Mouse (Mus musculus) heart, adult 11 months (tissue): ENCODE data around the gene Uchl5.

Source experiments
- DNase-seq: peaks from one replicate; pipeline ENCODE4 v3.0.0; 2022

The Uchl5 gene

DNA sequence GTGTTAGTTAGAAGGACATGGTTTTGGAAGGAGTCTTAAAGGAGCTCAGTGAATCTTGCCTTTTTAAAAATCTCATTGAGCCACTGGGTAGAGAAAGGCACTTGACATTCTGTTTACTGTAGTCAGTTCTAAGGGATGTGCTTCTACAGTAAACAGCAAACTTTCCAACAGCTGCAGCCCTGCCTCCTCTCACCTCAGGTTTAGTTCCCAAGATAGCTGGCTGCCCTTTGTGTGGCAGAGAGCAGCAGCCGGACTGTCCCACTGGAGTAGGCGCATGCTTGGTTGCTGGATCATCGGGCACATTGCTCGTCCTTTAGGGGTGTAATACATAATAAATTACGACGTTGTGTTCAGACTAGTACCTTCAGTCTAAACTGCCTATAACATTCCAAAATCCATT is 32.0 kb downstream of the Uchl5 start:
- no peak for DNase-seq

- DNase-seq: peak; percentile 96
These were observed 36.7 kb downstream of the Uchl5 start for GRCm38 (mm10) chr1:143813676-143814360.

DNA sequence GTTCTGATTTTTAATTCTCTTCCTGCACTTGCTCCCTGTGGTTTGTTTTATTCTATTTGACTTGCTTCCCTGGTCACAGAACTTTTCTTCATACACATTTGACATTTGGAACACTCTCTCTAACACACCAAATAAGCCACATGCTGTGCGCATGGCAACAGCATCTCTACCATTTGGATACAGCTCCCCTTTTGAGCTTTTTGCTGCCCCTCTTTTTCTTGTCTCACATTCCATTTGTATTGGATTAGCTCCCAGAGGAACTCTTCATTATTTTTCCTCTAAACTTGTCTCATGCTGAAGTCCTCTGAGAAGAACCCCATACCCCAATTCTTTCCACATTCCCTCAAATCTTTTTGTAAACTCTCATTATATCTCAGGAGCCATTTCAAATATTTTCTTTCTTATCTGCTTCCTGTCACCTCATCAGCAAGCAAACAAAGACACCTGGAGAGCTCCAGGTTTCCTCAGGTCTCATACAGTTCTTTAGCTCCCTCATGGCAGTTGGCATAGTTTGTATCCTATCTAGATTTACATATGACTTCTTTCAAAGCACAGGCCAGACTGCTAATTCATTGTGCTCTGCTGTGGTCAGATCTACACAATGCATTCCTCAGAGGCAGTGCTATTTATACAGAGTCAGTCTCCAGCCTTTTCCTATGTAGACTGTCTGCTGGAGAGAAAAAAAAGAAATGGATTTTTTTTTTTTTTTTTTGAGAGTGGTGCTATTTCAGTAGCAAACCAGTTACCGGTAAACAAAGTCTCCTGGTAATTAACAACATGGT is 43.2 kb downstream of the Uchl5 start:
- no peak for DNase-seq

- no peak for DNase-seq
These were observed 45.6 kb downstream of the Uchl5 start for GRCm38 (mm10) chr1:143822677-143823076.

GRCm38 (mm10) chr1:143830713-143831112 is 53.6 kb downstream of the Uchl5 start:
- peak; percentile 65 for DNase-seq

DNA sequence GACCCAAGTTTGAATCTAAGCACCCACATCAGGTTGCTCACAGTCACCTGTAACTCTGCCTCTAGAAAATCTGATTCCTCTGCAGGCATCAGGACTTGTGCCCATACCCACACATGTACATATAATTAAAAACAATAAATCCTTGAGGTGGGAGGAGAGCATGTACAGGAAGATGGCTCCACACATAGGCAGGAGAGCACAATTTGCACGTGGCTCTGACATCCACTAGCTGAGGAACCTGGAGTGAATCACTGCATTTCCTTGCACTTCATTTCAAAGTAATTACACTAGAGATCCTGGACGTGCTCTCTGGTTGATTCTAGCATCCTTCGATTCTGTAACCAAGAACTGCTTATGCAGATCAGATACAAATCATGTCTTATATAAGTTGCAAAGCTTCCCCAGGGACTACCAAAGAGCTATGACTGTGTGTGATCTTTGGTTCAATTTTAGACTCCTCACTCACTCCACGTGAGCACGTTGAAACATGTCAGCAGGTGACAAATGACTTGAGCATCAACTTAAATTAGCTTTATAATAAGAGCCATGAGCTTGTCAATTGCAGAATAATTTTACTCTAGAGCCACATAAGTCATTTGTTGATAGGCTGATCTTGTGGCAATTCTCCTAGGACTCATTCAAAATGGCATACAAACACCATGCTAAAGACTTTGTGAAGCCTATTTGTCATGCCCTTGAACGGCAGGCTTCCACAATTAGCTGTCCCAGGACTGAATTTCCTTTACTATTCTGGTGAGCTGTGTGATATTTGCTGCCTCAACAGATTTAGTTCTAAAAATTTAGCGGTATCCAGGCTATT is 59.5 kb downstream of the Uchl5 start:
- no peak for DNase-seq

DNA sequence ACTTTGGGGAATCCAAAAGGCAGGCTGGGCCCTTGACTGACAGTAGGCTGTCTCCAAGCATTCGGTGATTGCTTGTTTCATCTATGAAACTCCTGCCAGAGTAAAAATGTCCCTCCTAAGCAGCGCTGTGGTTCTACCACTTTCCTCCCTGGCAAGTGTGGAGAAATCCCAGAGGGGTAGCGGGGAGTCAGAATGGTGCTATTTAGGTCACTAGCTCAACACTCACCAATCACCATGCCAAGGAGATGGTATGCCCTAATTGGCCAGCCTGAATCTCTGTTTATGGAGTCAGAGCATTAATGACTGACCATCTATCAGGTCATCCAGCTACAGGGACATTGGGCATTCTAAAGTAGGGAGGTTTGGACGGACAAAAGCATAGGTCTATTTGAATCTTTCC is 60.6 kb downstream of the Uchl5 start:
- DNase-seq: no peak

DNA sequence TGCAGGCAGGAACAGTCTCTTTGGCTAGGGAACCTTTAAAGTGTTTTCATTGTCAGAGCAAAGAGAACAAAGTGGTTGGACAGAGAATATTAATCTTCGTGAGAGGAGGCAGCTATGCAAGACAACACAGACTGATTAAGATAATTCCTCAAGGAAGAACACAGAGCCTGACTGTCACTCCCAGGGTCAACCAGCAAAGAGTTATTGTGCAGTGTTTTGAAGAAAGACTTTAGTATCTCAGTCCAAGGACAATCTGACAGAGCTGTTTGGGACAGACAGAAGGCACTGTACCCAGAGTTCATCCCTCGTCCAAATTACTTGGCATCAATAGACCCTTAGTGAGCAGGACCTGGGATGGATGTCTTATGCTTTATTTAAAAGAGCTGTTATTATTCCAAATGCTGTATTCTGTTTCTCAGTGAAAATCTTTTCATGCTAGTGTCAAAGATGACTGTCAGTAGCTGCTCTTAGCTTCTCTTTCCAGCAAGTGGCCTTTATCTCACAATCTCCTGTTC is 61.9 kb downstream of the Uchl5 start:
- DNase-seq: no peak

- DNase-seq: no peak
These were observed 75.3 kb downstream of the Uchl5 start for GRCm38 (mm10) chr1:143852329-143852728.

DNA sequence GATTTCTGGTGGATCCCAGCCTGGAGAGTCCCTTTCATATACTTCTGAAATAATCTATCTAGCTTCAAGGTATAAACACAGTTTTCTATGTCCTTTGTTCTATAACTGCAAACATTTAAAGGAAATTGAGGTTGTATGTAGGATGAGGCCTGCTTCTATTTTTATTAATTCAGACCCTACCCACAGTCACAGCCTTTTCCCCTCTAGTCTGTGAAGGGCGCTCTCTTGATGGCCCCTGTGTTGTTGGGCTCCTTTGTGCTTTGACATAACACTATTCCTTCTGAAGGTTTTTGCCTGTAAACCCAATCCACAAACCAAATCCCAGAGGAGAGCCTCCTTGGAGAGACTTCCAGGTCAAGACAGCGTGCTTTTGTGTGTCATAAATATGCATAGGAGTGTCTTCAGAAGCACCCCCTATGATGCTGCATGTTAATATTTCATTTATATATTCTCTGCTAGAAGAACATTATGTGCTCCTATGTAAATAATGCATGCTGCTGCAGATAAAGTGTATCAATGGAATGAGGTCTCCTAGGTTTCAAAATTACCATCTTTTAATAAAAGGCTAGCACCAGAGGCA is 75.8 kb downstream of the Uchl5 start:
- no peak for DNase-seq

GRCm38 (mm10) chr1:143853691-143854115 is 76.6 kb downstream of the Uchl5 start:
- DNase-seq: peak; percentile 73

DNA sequence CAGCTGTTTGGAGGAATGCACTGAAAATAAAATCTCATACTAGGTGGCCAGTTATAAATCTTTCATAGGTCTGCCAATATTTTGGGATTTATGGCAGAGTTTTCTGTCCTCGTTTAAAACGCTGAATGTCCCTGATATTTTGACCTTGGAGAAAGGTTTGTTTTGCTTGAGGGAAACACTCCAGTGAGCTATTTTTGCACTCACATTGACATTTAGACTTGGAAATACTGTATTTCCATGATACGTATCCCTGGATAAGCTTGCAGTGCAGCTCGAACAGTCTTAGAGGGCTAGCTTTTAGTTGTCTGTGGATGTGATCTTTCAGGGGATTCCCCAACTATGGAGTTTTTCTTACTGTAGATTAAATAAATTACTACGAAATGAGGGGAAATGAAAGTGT is 78.6 kb downstream of the Uchl5 start:
- DNase-seq: no peak
